Mouse (Mus musculus): Measurements from ENCODE around the gene Atp6v0d1. TPM values are rescaled to one million over a fixed set of nuclear protein-coding genes. Genes with fewer than 3 reads are reported as not detected.

Gene Atp6v0d1
- 354 TPM for polyA plus RNA-seq (2015; fragmentation: Illumina TruSeq; extraction: RNeasy Lipid Tissue Mini Kit (QIAGEN cat#74804); ENCODE audit: low read depth, low replicate concordance)

GRCm38 (mm10) chr8:105565952-105566702, at the start of gene Atp6v0d1:
Gene Atp6v0d1, minus strand, starts transcription at chr8:105566047.

DNA sequence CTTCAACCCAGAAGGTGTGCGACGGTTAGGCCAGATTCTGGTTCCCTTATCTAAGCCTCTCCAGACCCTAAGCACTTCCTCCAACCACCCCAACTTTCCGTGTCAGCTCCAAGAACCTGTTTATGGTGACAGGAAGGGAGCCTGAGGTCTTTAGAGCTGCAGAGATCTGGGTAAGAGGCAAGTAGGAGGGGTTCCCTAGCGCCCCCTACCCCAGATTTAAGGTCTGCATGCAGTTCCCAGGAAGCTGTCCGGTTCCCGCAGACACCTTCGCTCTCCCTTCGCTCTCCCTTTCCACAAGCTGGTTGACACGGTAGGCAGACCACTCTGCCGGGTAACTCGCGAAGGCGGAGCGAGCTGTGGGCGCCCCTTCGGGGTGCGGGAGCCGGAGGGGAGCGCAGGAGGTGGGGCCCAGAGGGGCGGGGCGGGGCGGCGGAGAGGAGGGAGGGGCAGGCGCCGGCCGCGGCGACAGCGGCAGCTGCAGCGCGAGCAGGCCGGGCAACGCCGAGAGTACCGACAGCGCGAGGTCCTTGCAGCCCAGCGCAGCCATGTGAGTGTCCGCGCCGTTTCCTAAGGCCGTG, 39.0 kb upstream of the Atp6v0d1 start, which contains the start of gene Ripor1:
TSS of gene Ripor1 (plus strand) at position 452 of the 578 bp plus-strand sequence.

GRCm38 (mm10) chr8:105518436-105519313, 47.2 kb downstream of the Atp6v0d1 start, which contains the start of gene Hsd11b2:
Gene Hsd11b2, plus strand, starts transcription at chr8:105518755.

GRCm38 (mm10) chr8:105496439-105497180, 69.2 kb downstream of the Atp6v0d1 start, which contains the start of gene Zdhhc1:
Gene Zdhhc1, minus strand, starts transcription at chr8:105496902.

Other genes starting within 250 kb of the Atp6v0d1 start
- gene Lrrc29, start 239.8 kb downstream of the Atp6v0d1 start, polyA plus RNA-seq (2015; fragmentation: Illumina TruSeq; extraction: RNeasy Lipid Tissue Mini Kit (QIAGEN cat#74804); ENCODE audit: low read depth, low replicate concordance) = 1.5 TPM
- 88.0 TPM for gene Tmem208, start 239.7 kb downstream of the Atp6v0d1 start, polyA plus RNA-seq (2015; fragmentation: Illumina TruSeq; extraction: RNeasy Lipid Tissue Mini Kit (QIAGEN cat#74804); ENCODE audit: low read depth, low replicate concordance)
- 2.8 TPM for gene Fhod1, start 218.1 kb downstream of the Atp6v0d1 start, polyA plus RNA-seq (2015; fragmentation: Illumina TruSeq; extraction: RNeasy Lipid Tissue Mini Kit (QIAGEN cat#74804); ENCODE audit: low read depth, low replicate concordance)
- 24.9 TPM for gene Slc9a5, start 217.2 kb downstream of the Atp6v0d1 start, polyA plus RNA-seq (2015; fragmentation: Illumina TruSeq; extraction: RNeasy Lipid Tissue Mini Kit (QIAGEN cat#74804); ENCODE audit: low read depth, low replicate concordance)
- gene Plekhg4, start 192.8 kb downstream of the Atp6v0d1 start, polyA plus RNA-seq (2015; fragmentation: Illumina TruSeq; extraction: RNeasy Lipid Tissue Mini Kit (QIAGEN cat#74804); ENCODE audit: low read depth, low replicate concordance) = 2.6 TPM
- gene Kctd19, start 152.5 kb downstream of the Atp6v0d1 start, polyA plus RNA-seq (2015; fragmentation: Illumina TruSeq; extraction: RNeasy Lipid Tissue Mini Kit (QIAGEN cat#74804); ENCODE audit: low read depth, low replicate concordance) = not detected
- gene Lrrc36, start 152.5 kb downstream of the Atp6v0d1 start, polyA plus RNA-seq (2015; fragmentation: Illumina TruSeq; extraction: RNeasy Lipid Tissue Mini Kit (QIAGEN cat#74804); ENCODE audit: low read depth, low replicate concordance) = 1.2 TPM
- gene Tppp3, start 94.5 kb downstream of the Atp6v0d1 start, polyA plus RNA-seq (2015; fragmentation: Illumina TruSeq; extraction: RNeasy Lipid Tissue Mini Kit (QIAGEN cat#74804); ENCODE audit: low read depth, low replicate concordance) = 110 TPM
- 33.3 TPM for gene Zdhhc1, start 69.1 kb downstream of the Atp6v0d1 start, polyA plus RNA-seq (2015; fragmentation: Illumina TruSeq; extraction: RNeasy Lipid Tissue Mini Kit (QIAGEN cat#74804); ENCODE audit: low read depth, low replicate concordance)
- not detected for gene Hsd11b2, start 47.3 kb downstream of the Atp6v0d1 start, polyA plus RNA-seq (2015; fragmentation: Illumina TruSeq; extraction: RNeasy Lipid Tissue Mini Kit (QIAGEN cat#74804); ENCODE audit: low read depth, low replicate concordance)
- 42.2 TPM for gene Ripor1, start 39.2 kb upstream of the Atp6v0d1 start, polyA plus RNA-seq (2015; fragmentation: Illumina TruSeq; extraction: RNeasy Lipid Tissue Mini Kit (QIAGEN cat#74804); ENCODE audit: low read depth, low replicate concordance)
- 56.7 TPM for gene Ctcf, start 70.5 kb upstream of the Atp6v0d1 start, polyA plus RNA-seq (2015; fragmentation: Illumina TruSeq; extraction: RNeasy Lipid Tissue Mini Kit (QIAGEN cat#74804); ENCODE audit: low read depth, low replicate concordance)
- gene Agrp, start 71.3 kb upstream of the Atp6v0d1 start, polyA plus RNA-seq (2015; fragmentation: Illumina TruSeq; extraction: RNeasy Lipid Tissue Mini Kit (QIAGEN cat#74804); ENCODE audit: low read depth, low replicate concordance) = not detected
- gene Carmil2, start 120.2 kb upstream of the Atp6v0d1 start, polyA plus RNA-seq (2015; fragmentation: Illumina TruSeq; extraction: RNeasy Lipid Tissue Mini Kit (QIAGEN cat#74804); ENCODE audit: low read depth, low replicate concordance) = 42.3 TPM
- 44.3 TPM for gene Acd, start 135.1 kb upstream of the Atp6v0d1 start, polyA plus RNA-seq (2015; fragmentation: Illumina TruSeq; extraction: RNeasy Lipid Tissue Mini Kit (QIAGEN cat#74804); ENCODE audit: low read depth, low replicate concordance)
- 53.7 TPM for gene Pard6a, start 135.1 kb upstream of the Atp6v0d1 start, polyA plus RNA-seq (2015; fragmentation: Illumina TruSeq; extraction: RNeasy Lipid Tissue Mini Kit (QIAGEN cat#74804); ENCODE audit: low read depth, low replicate concordance)
- gene 4933405L10Rik, start 141.6 kb upstream of the Atp6v0d1 start, polyA plus RNA-seq (2015; fragmentation: Illumina TruSeq; extraction: RNeasy Lipid Tissue Mini Kit (QIAGEN cat#74804); ENCODE audit: low read depth, low replicate concordance) = not detected
- gene Enkd1, start 142.2 kb upstream of the Atp6v0d1 start, polyA plus RNA-seq (2015; fragmentation: Illumina TruSeq; extraction: RNeasy Lipid Tissue Mini Kit (QIAGEN cat#74804); ENCODE audit: low read depth, low replicate concordance) = 10.3 TPM
- 22.9 TPM for gene Gfod2, start 192.6 kb upstream of the Atp6v0d1 start, polyA plus RNA-seq (2015; fragmentation: Illumina TruSeq; extraction: RNeasy Lipid Tissue Mini Kit (QIAGEN cat#74804); ENCODE audit: low read depth, low replicate concordance)